Mouse (Mus musculus) lung, postnatal 0 days (tissue): Measurements from ENCODE around the gene Lrrc34. TPM values are rescaled to one million over a fixed set of nuclear protein-coding genes. Genes with fewer than 3 reads are reported as not detected.

Source experiments
- ATAC-seq: fragments of 200-750 bp; cut with Nextera tagmentation; 2 replicates; pipeline ENCODE4 v1.8.0; 2017; ENCODE audit warnings: moderate library complexity
- DNase-seq: peaks from one replicate; pipeline ENCODE4 v3.0.0-alpha.2; 2016; ENCODE audit warnings: low spot score
- H3K27ac ChIP-seq: fragments of 300-500 bp; sonication (generic); 2 replicates; pipeline ENCODE4 v1.5.1; 2014; ENCODE audit warnings: antibody characterized with exemption, mild to moderate bottlenecking, low read length, mixed read lengths
- H3K27me3 ChIP-seq: fragments of 300-500 bp; sonication (generic); replicated peaks from 2 replicates; pipeline ENCODE4 v1.6.1; 2014; ENCODE audit warnings: low read length, mixed read lengths; ENCODE audit not compliant: insufficient read depth
- H3K36me3 ChIP-seq: fragments of 300-500 bp; sonication (generic); 2 replicates; pipeline ENCODE4 v1.6.1; 2014; ENCODE audit warnings: low read length, mixed read lengths; ENCODE audit not compliant: insufficient read depth
- H3K4me1 ChIP-seq: fragments of 300-500 bp; sonication (generic); 2 replicates; pipeline ENCODE4 v1.6.1; 2014; ENCODE audit warnings: antibody characterized with exemption, low read depth, low read length, mixed read lengths; ENCODE audit not compliant: insufficient read depth
- H3K4me2 ChIP-seq: fragments of 300-500 bp; sonication (generic); replicated peaks from 2 replicates; pipeline ENCODE4 v1.6.1; 2014; ENCODE audit warnings: low read depth, mild to moderate bottlenecking, low read length, moderate library complexity, mixed read lengths
- H3K4me3 ChIP-seq: fragments of 300-500 bp; sonication (generic); 2 replicates; pipeline ENCODE4 v1.5.1; 2014; ENCODE audit warnings: low read depth, low read length
- H3K9ac ChIP-seq: fragments of 300-500 bp; sonication (generic); replicated peaks from 2 replicates; pipeline ENCODE4 v1.6.1; 2014; ENCODE audit warnings: low read depth, mild to moderate bottlenecking
- H3K9me3 ChIP-seq: fragments of 300-500 bp; sonication (generic); 2 replicates; pipeline ENCODE4 v1.6.1; 2016; ENCODE audit warnings: low read length, mixed read lengths
- CTCF ChIP-seq: IDR thresholded peaks from 2 replicates; pipeline ENCODE4 v1.5.1; 2016; ENCODE audit warnings: antibody characterized with exemption, mild to moderate bottlenecking
- EP300 ChIP-seq: IDR thresholded peaks from 2 replicates; pipeline ENCODE4 v1.6.1; 2016; ENCODE audit warnings: antibody characterized with exemption, mild to moderate bottlenecking, control low read depth
- WGBS: fragments of 180-500 bp; shearing (Covaris S2); extraction: QIAGEN DNeasy Blood & Tissue Kit; methylation state at CpG from one replicate; pipeline ENCODE4 v1.1.7; 2014; 5-methylcytosine and 5-hydroxymethylcytosine counted together
- polyA plus RNA-seq: library from polyadenylated mRNA; unstranded; fragments of >200 nt; fragmentation: Nextera tagmentation; extraction: Ambion mirVana; gene quantifications from 2 replicates; pipeline ENCODE4 v1.2.1, GENCODE M21; 2015

Gene Lrrc34
- polyA plus RNA-seq, 1 experiment from 2014 or later = 7.9 TPM

DNA sequence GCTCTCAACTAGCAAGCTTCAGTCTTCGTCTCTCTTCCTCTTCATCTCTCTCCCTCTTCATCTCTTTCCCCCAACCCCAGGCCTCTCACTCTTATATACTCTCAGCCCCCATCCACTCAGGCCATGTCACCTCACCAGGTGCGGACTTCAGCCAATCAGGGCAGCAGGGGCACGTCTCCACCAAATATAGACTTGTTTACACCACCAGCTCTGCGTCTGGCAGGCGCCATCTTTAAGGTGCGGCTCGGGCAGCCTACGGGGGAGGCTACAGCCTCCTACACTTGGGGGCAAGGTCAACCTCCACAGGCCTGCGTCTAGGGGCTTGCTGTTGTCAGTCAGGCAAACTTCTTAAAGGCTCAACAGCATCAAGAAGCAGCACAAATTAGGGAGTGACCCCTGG lies 10.8 kb upstream of the Lrrc34 start:
- ATAC-seq = no peak
- TF ChIP-seq CTCF (no peak), EP300 (no peak)
- H3K27ac ChIP-seq = no peak overlapping the region
- no peak for DNase-seq
- H3K4me2 ChIP-seq = no peak overlapping the region
- no peaks in the 10 kb centered on the region for H3K9me3 ChIP-seq
- H3K4me1 ChIP-seq = no peaks in the 10 kb centered on the region
- H3K9ac ChIP-seq = no peak overlapping the region
- no peak overlapping the region for H3K4me3 ChIP-seq
- no peaks in the 10 kb centered on the region for H3K27me3 ChIP-seq
- no peaks in the 10 kb centered on the region for H3K36me3 ChIP-seq
- 79% methylated on average over 9 of the region's 9 CpGs for whole genome bisulfite sequencing

- 0 out of 2 replicates have a peak, but pooled peaks cover 2% of the 10 kb centered on the region for H3K4me1 ChIP-seq
- WGBS = 66% methylated on average over 5 of the region's 5 CpGs
- no peak overlapping the region for H3K4me3 ChIP-seq
- no peaks in the 10 kb centered on the region for H3K27me3 ChIP-seq
- ATAC-seq (no peak), DNase-seq (no peak)
- H3K27ac ChIP-seq = no peak overlapping the region
- no peaks in the 10 kb centered on the region for H3K9me3 ChIP-seq
- H3K36me3 ChIP-seq = no peaks in the 10 kb centered on the region
- no peak overlapping the region for H3K4me2 ChIP-seq
- H3K9ac ChIP-seq = no peak overlapping the region
- TF ChIP-seq CTCF (no peak), EP300 (no peak)
Measured at GRCm38 (mm10) chr3:30655937-30656336, 8.3 kb upstream of the Lrrc34 start.

GRCm38 (mm10) chr3:30650062-30650841 lies 2.6 kb upstream of the Lrrc34 start:
- Histone ChIP-seq H3K36me3 (no peaks in the 10 kb centered on the region), H3K9me3 (no peaks in the 10 kb centered on the region), H3K4me2 (peak overlapping the region; percentile 60), H3K27ac (no peak overlapping the region), H3K4me1 (peaks cover 13% of the 10 kb centered on the region; the same call in 1 of the 2 replicates), H3K9ac (no peak overlapping the region), H3K27me3 (no peaks in the 10 kb centered on the region), H3K4me3 (peak overlapping the region; percentile 29)
- WGBS = 1% methylated on average over 41 of the region's 41 CpGs
- TF ChIP-seq EP300 (no peak), CTCF (peak; percentile 63)
- peak; percentile 61 for DNase-seq
- ATAC-seq = peak; percentile 70

GRCm38 (mm10) chr3:30648466-30648865 lies 797 bp upstream of the Lrrc34 start:
- 91% methylated on average over 2 of the region's 2 CpGs for WGBS
- ATAC-seq = no peak
- no peaks in the 10 kb centered on the region for H3K9me3 ChIP-seq

DNA sequence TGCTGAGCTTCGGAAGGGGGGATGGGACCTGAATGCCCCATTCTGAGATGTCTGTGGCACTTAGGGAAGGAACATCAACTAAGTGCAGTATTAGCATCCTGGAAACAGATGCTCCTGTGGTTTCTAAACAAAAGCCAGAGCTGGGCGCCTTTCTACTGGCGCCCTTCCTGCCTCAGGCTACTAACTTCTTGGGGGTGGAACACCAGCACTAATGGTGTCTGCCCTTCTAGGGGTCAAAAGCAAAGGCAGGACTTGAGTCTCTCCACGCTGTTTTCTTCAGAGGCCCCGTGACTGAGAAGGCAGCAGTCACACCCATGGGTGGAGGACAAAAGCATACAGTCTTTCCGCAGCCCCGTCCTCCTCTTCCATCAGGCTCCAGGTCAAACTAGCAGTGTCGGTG lies 908 bp downstream of the Lrrc34 start:
- no peak overlapping the region for H3K9ac ChIP-seq
- no peaks in the 10 kb centered on the region for H3K36me3 ChIP-seq
- H3K4me1 ChIP-seq = peaks cover 13% of the 10 kb centered on the region; the same call in 1 of the 2 replicates
- no peak for TF ChIP-seq CTCF
- no peak for TF ChIP-seq EP300
- H3K4me3 ChIP-seq = no peak overlapping the region
- ATAC-seq (no peak), DNase-seq (no peak)
- no peak overlapping the region for H3K4me2 ChIP-seq
- WGBS = 48% methylated on average over 8 of the region's 8 CpGs
- no peaks in the 10 kb centered on the region for H3K27me3 ChIP-seq
- no peaks in the 10 kb centered on the region for H3K9me3 ChIP-seq
- no peak overlapping the region for H3K27ac ChIP-seq

More at GRCm38 (mm10) chr3:30648466-30648865, 797 bp upstream of the Lrrc34 start:
- no peaks in the 10 kb centered on the region for H3K36me3 ChIP-seq
- H3K4me3 ChIP-seq = no peak overlapping the region
- TF ChIP-seq EP300 (no peak), CTCF (no peak)
- no peak for DNase-seq
- H3K4me1 ChIP-seq = peaks cover 13% of the 10 kb centered on the region; the same call in 1 of the 2 replicates
- H3K27ac ChIP-seq = no peak overlapping the region
- H3K27me3 ChIP-seq = no peaks in the 10 kb centered on the region
- H3K9ac ChIP-seq = no peak overlapping the region
- no peak overlapping the region for H3K4me2 ChIP-seq

DNA sequence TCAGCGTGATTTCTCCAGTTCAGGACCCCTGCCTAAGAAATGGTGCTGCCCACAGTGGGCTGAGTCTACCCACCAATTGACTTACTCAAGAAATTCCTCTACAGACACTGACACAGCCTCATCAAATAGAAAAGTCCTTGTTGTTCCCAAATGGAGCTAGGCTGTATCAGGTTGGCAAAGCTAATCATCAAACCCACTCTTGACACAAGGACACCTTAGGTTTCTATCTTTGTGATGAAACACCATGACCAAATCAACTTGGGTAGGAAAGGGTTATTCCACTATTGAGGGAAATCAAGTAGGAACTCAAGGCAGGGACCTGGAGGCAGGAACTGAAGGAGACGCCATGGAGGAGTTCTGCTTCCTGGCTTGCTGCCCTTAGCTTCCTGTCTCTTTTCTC lies 3.5 kb downstream of the Lrrc34 start, which contains the start of gene Lrriq4:
Lrriq4 (plus strand) TSS at position 301 of the 400 bp plus-strand sequence.
- Histone ChIP-seq H3K4me3 (no peak within 1 kb of the TSS), H3K9me3 (no peaks in the 10 kb centered on the region), H3K4me2 (no peak within 1 kb of the TSS), H3K9ac (no peak within 1 kb of the TSS), H3K27ac (no peak within 1 kb of the TSS), H3K27me3 (no peaks in the 10 kb centered on the region), H3K4me1 (peaks cover 5% of the 10 kb centered on the region; the same call in 1 of the 2 replicates), H3K36me3 (no peaks in the 10 kb centered on the region)
- TF ChIP-seq EP300 = no peak
- TF ChIP-seq CTCF = no peak
- 60% methylated on average over 2 of the region's 2 CpGs for WGBS
- DNase-seq (no peak), ATAC-seq (no peak)
